Mouse (Mus musculus) thymus, adult 2 months (tissue): ENCODE measurements around the gene Optc.

Source experiments
- CTCF ChIP-seq: fragments of 200-500 bp; IDR thresholded peaks from 2 replicates; pipeline ENCODE4 v1.5.1; 2012; ENCODE audit warnings: mild to moderate bottlenecking, control low read depth, low read length, moderate library complexity, borderline replicate concordance; ENCODE audit not compliant: control insufficient read depth, poor library complexity, insufficient read depth; ENCODE audit errors: extremely low read depth
- POLR2A ChIP-seq: fragments of 200-500 bp; IDR thresholded peaks from 2 replicates; pipeline ENCODE4 v1.6.1; 2012; ENCODE audit warnings: mild to moderate bottlenecking, low read length, control low read depth, moderate library complexity; ENCODE audit not compliant: control insufficient read depth, poor library complexity, insufficient read depth; ENCODE audit errors: extremely low read depth

GRCm38 (mm10) chr1:133917456-133918087, 9.8 kb upstream of the Optc start:
- TF ChIP-seq POLR2A (no peak), CTCF (no peak)
